Mouse (Mus musculus) MEL (cell line): ENCODE measurements around the gene H2afv.

Experiments used
- BHLHE40 ChIP-seq: IDR thresholded peaks from 2 replicates; pipeline ENCODE4 v1.6.1; 2012; ENCODE audit warnings: low read depth, mild to moderate bottlenecking, inconsistent platforms, low read length, improper control_type of control experiment, borderline replicate concordance
- MAX ChIP-seq: IDR thresholded peaks from 2 replicates; pipeline ENCODE4 v1.6.1; 2011; ENCODE audit warnings: low read length, improper control_type of control experiment
- SMC3 ChIP-seq: IDR thresholded peaks from 2 replicates; pipeline ENCODE4 v1.6.1; 2011; ENCODE audit warnings: low read depth, low read length, improper control_type of control experiment

GRCm38 (mm10) chr11:6437667-6438066 is 6.6 kb downstream of the H2afv start:
- TF ChIP-seq SMC3 (no peak), MAX (no peak), BHLHE40 (no peak)
